Mouse (Mus musculus) liver, adult (tissue): Measurements from ENCODE around the gene Neb.

Experiments used
- GATA4 ChIP-seq: IDR thresholded peaks from 2 replicates; pipeline ENCODE4 v1.6.1; 2014; ENCODE audit warnings: mild to moderate bottlenecking, low read length; ENCODE audit not compliant: insufficient replicate concordance

Neb gene

GRCm38 (mm10) chr2:52297969-52298368, 80.3 kb downstream of the Neb start:
- no peak for TF ChIP-seq GATA4

GRCm38 (mm10) chr2:52296779-52297178, 81.5 kb downstream of the Neb start:
- TF ChIP-seq GATA4: no peak

GRCm38 (mm10) chr2:52287436-52287835, 90.8 kb downstream of the Neb start:
- TF ChIP-seq GATA4: no peak

GRCm38 (mm10) chr2:52286421-52286820, 91.9 kb downstream of the Neb start:
- no peak for TF ChIP-seq GATA4

- no peak for TF ChIP-seq GATA4
These were observed 106.1 kb downstream of the Neb start for GRCm38 (mm10) chr2:52272146-52272545.

GRCm38 (mm10) chr2:52270911-52271310, 107.4 kb downstream of the Neb start:
- TF ChIP-seq GATA4: no peak

GRCm38 (mm10) chr2:52262149-52262548, 116.1 kb downstream of the Neb start:
- no peak for TF ChIP-seq GATA4

- no peak for TF ChIP-seq GATA4
These were observed 126.2 kb downstream of the Neb start for GRCm38 (mm10) chr2:52252037-52252436.

- no peak for TF ChIP-seq GATA4
These were observed 129.9 kb downstream of the Neb start for GRCm38 (mm10) chr2:52248316-52248826.

GRCm38 (mm10) chr2:52245091-52245490, 133.2 kb downstream of the Neb start:
- TF ChIP-seq GATA4: no peak

- TF ChIP-seq GATA4: no peak
These were observed 135.6 kb downstream of the Neb start for GRCm38 (mm10) chr2:52242691-52243090.

- TF ChIP-seq GATA4: no peak
These were observed 140.4 kb downstream of the Neb start for GRCm38 (mm10) chr2:52237892-52238291.

GRCm38 (mm10) chr2:52227584-52227983, 150.7 kb downstream of the Neb start:
- TF ChIP-seq GATA4: no peak

GRCm38 (mm10) chr2:52224366-52224765, 153.9 kb downstream of the Neb start:
- no peak for TF ChIP-seq GATA4

GRCm38 (mm10) chr2:52220074-52220473, 158.2 kb downstream of the Neb start:
- no peak for TF ChIP-seq GATA4

- TF ChIP-seq GATA4: no peak
These were observed 162.3 kb downstream of the Neb start for GRCm38 (mm10) chr2:52215945-52216344.

GRCm38 (mm10) chr2:52212561-52212961, 165.7 kb downstream of the Neb start:
- no peak for TF ChIP-seq GATA4
